Comparison of ENCODE assay signal across 8 mouse cellular contexts in the genomic region with DNA sequence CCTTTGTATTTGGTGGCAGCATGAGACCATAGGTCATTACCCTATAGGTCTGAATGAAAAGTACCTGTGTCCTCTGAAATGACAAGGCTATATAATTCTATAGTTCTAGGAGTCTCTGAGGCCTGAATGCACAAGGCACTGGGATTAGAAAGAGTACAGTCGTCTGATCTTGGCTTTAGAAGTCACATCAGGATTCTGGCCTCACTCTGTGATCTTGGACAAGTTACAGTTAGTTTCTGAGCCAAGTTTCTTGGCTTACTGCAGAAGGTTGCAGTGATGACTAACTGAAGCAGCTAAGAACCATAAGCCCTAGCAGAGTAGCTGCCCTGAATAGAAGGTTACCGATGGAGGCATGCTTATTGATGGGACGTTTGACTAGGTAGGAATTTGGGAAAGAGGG. TPM values are rescaled to one million over a fixed set of nuclear protein-coding genes. Genes with fewer than 3 reads are reported as not detected.
DNase-seq lines count a peak whose midpoint lies in the region; ATAC-seq lines count a peak whose summit lies in the region.

No protein-coding gene starts in this region.

- no peak for ATAC-seq in heart, embryonic 13.5 days (ENCODE audit: extremely low read depth, insufficient number of reproducible peaks, low FRiP score, low TSS enrichment)
- ATAC-seq in limb, embryonic 11.5 days (ENCODE audit: insufficient number of reproducible peaks, low FRiP score, low TSS enrichment, low read depth): no peak
- no peak for ATAC-seq in neural tube, embryonic 15.5 days (ENCODE audit: low FRiP score)

- H3K9ac ChIP-seq in heart, embryonic 13.5 days: peak overlapping the region; percentile 81
- H3K9ac ChIP-seq in limb, embryonic 11.5 days (ENCODE audit: low read length): no peak overlapping the region
- H3K9ac ChIP-seq in neural tube, embryonic 15.5 days (replicated peaks): no peak overlapping the region

- peak; percentile 5 for DNase-seq in embryo, embryonic 10 days (ENCODE audit: low spot score)
- DNase-seq in embryo, embryonic 9.5 days (ENCODE audit: extremely low spot score): no peak
- DNase-seq in NIH3T3 (ENCODE audit: low read depth): peak; percentile 78
- DNase-seq in limb, embryonic 11.5 days (ENCODE audit: low spot score): peak; percentile 30
- DNase-seq in spleen, postnatal 36 days (ENCODE audit: low spot score in 2 of 2): no peak
- DNase-seq in thymus, postnatal 25 days: no peak

- H3K9me3 ChIP-seq in heart, embryonic 13.5 days: no peaks in the 10 kb centered on the region
- H3K9me3 ChIP-seq in limb, embryonic 11.5 days (ENCODE audit: control insufficient read depth, low read length): no peaks in the 10 kb centered on the region
- H3K9me3 ChIP-seq in neural tube, embryonic 15.5 days (replicated peaks): no peaks in the 10 kb centered on the region

- no peaks in the 10 kb centered on the region for H3K27me3 ChIP-seq in heart, embryonic 13.5 days (replicated peaks)
- H3K27me3 ChIP-seq in limb, embryonic 11.5 days (ENCODE audit: control insufficient read depth, insufficient read depth, low read length): no peaks in the 10 kb centered on the region
- H3K27me3 ChIP-seq in neural tube, embryonic 15.5 days (replicated peaks): no peaks in the 10 kb centered on the region

- peak overlapping the region; percentile 94 for H3K27ac ChIP-seq in heart, embryonic 13.5 days (replicated peaks)
- 0 out of 2 replicates have a peak overlapping the region, but pooled peaks have one; percentile 2 for H3K27ac ChIP-seq in limb, embryonic 11.5 days (replicated peaks; ENCODE audit: low read depth, low read length)
- peak overlapping the region; percentile 33; the same call in 1 of the 2 replicates for H3K27ac ChIP-seq in neural tube, embryonic 15.5 days (replicated peaks)

- H3K36me3 ChIP-seq in heart, embryonic 13.5 days: 0 out of 2 replicates have a peak, but pooled peaks cover 6% of the 10 kb centered on the region
- no peaks in the 10 kb centered on the region for H3K36me3 ChIP-seq in limb, embryonic 11.5 days (ENCODE audit: control insufficient read depth, insufficient read depth, low read length)
- no peaks in the 10 kb centered on the region for H3K36me3 ChIP-seq in neural tube, embryonic 15.5 days

- peak overlapping the region; percentile 77 for H3K4me3 ChIP-seq in heart, embryonic 13.5 days
- H3K4me3 ChIP-seq in limb, embryonic 11.5 days (ENCODE audit: low read depth, low read length): peak overlapping the region; percentile 60
- peak overlapping the region; percentile 70 for H3K4me3 ChIP-seq in neural tube, embryonic 15.5 days (replicated peaks)

- WGBS in heart, embryonic 13.5 days: 42% methylated on average over 3 of the region's 3 CpGs
- WGBS in limb, embryonic 11.5 days: 46% methylated on average over 3 of the region's 3 CpGs
- 34% methylated on average over 3 of the region's 3 CpGs for WGBS in neural tube, embryonic 15.5 days

- peaks cover 24% of the 10 kb centered on the region for H3K4me1 ChIP-seq in heart, embryonic 13.5 days
- H3K4me1 ChIP-seq in limb, embryonic 11.5 days (ENCODE audit: control insufficient read depth, insufficient read depth, low read length): peaks cover 9% of the 10 kb centered on the region; the same call in 1 of the 2 replicates
- H3K4me1 ChIP-seq in neural tube, embryonic 15.5 days: peaks cover 23% of the 10 kb centered on the region

- peak overlapping the region; percentile 90 for H3K4me2 ChIP-seq in heart, embryonic 13.5 days
- H3K4me2 ChIP-seq in limb, embryonic 11.5 days (ENCODE audit: low read depth, severe bottlenecking): peak overlapping the region; percentile 68
- peak overlapping the region; percentile 76 for H3K4me2 ChIP-seq in neural tube, embryonic 15.5 days

RNA-seq across cellular contexts. Expression of gene Prcp, which starts 1.8 kb away (rescaled TPM):
- 20.3 and 20.6 TPM in 2 replicates for polyA plus RNA-seq in heart, embryonic 13.5 days (2015; fragmentation: Nextera tagmentation; extraction: Ambion mirVana)
- 19.3 and 23.5 TPM in 2 replicates for polyA plus RNA-seq in limb, embryonic 11.5 days (2014; fragmentation: Nextera tagmentation; extraction: Ambion mirVana)
- polyA plus RNA-seq in neural tube, embryonic 15.5 days (2015; fragmentation: Nextera tagmentation; extraction: Ambion mirVana): 21.4 and 23.5 TPM in 2 replicates

RNA-seq across cellular contexts. Expression of gene Ddias, which starts 2.0 kb away (rescaled TPM):
- polyA plus RNA-seq in heart, embryonic 13.5 days (2015; fragmentation: Nextera tagmentation; extraction: Ambion mirVana): 8.7 and 9.0 TPM in 2 replicates
- polyA plus RNA-seq in limb, embryonic 11.5 days (2014; fragmentation: Nextera tagmentation; extraction: Ambion mirVana): 24.0 and 24.1 TPM in 2 replicates
- 3.6 and 4.7 TPM in 2 replicates for polyA plus RNA-seq in neural tube, embryonic 15.5 days (2015; fragmentation: Nextera tagmentation; extraction: Ambion mirVana)

Comparison
In these comparisons a context has a peak if more than half of its experiments do, and no peak if none do; other contexts are left out.
1. DNase-seq: peak in embryo, embryonic 10 days (single experiment), NIH3T3 (single experiment) and limb, embryonic 11.5 days (single experiment); none in embryo, embryonic 9.5 days (single experiment), spleen, postnatal 36 days (0 of 2) and thymus, postnatal 25 days (single experiment).
2. H3K27ac ChIP-seq: peak in every context shown above with its lines; median percentile 94 in heart, embryonic 13.5 days; 33 in neural tube, embryonic 15.5 days; 2 in limb, embryonic 11.5 days.
3. Peak in every context shown above with its lines, with median percentiles within 50 percentile points of each other: H3K4me2 ChIP-seq and H3K4me3 ChIP-seq.